Mouse (Mus musculus): ENCODE measurements around the gene Klf3. TPM values are rescaled to one million over a fixed set of nuclear protein-coding genes. Genes with fewer than 3 reads are reported as not detected.
"Not testable (repeated sequence)": the region's sequence is repeated elsewhere in the genome, so short reads cannot be mapped to it uniquely, and the experiment has no call there.

The Klf3 gene
- polyA plus RNA-seq, 1 experiment: 4.9 TPM

GRCm38 (mm10) chr5:64878027-64878425, 74.8 kb downstream of the Klf3 start:
- TF ChIP-seq CTCF (IDR thresholded peaks at IDR 0.05; ENCODE audit: control insufficient read depth, insufficient read depth, insufficient replicate concordance, low read depth, low read length) (no peak), POLR2A (IDR thresholded peaks at IDR 0.05; ENCODE audit: control insufficient read depth, low read depth, low read length) (no peak)
- no peak overlapping the region for H3K4me3 ChIP-seq (ENCODE audit: control insufficient read depth, low read depth, low read length)
- peaks cover 3% of the 10 kb centered on the region; the same call in 1 of the 2 replicates for H3K4me1 ChIP-seq (ENCODE audit: control insufficient read depth, insufficient read depth, low read length)
- no peak overlapping the region for H3K27ac ChIP-seq (ENCODE audit: control insufficient read depth, insufficient read depth, low read depth, low read length)
- H3K36me3 ChIP-seq (ENCODE audit: control insufficient read depth, insufficient read depth, low read length): no peaks in the 10 kb centered on the region
- no peaks in the 10 kb centered on the region for H3K27me3 ChIP-seq (ENCODE audit: control insufficient read depth, insufficient read depth, low read length)

- TF ChIP-seq POLR2A (IDR thresholded peaks at IDR 0.05; ENCODE audit: control insufficient read depth, low read depth, low read length) (no peak), CTCF (IDR thresholded peaks at IDR 0.05; ENCODE audit: control insufficient read depth, insufficient read depth, insufficient replicate concordance, low read depth, low read length) (no peak)
- H3K36me3 ChIP-seq (ENCODE audit: control insufficient read depth, insufficient read depth, low read length): no peaks in the 10 kb centered on the region
- no peak overlapping the region for H3K27ac ChIP-seq (ENCODE audit: control insufficient read depth, insufficient read depth, low read depth, low read length)
- no peaks in the 10 kb centered on the region for H3K27me3 ChIP-seq (ENCODE audit: control insufficient read depth, insufficient read depth, low read length)
- H3K4me1 ChIP-seq (ENCODE audit: control insufficient read depth, insufficient read depth, low read length): peaks cover 3% of the 10 kb centered on the region; the same call in 1 of the 2 replicates
- no peak overlapping the region for H3K4me3 ChIP-seq (ENCODE audit: control insufficient read depth, low read depth, low read length)
These were observed 75.3 kb downstream of the Klf3 start for GRCm38 (mm10) chr5:64878526-64878925.

DNA sequence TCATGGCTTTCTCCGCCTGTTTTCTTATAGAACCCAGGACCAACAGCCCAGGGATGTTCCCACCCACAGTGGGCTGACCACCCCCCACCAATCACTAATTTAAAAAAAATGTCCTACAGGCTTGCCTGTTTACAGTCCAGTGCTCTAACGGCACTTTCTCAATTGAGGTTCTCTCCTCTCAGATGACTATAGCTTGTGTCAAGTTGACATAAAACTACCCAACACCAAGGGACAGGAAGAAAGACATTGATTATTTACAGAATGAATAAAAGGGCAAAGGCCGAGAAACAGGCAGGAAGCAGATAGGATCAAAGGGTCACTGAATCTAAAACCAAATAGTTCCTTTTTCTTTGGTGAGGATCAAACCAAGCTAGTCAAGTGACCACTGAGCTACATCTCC, 76.1 kb downstream of the Klf3 start:
- Histone ChIP-seq H3K27me3 (ENCODE audit: control insufficient read depth, insufficient read depth, low read length) (no peaks in the 10 kb centered on the region), H3K36me3 (ENCODE audit: control insufficient read depth, insufficient read depth, low read length) (no peaks in the 10 kb centered on the region), H3K27ac (ENCODE audit: control insufficient read depth, insufficient read depth, low read depth, low read length) (no peak overlapping the region), H3K4me3 (ENCODE audit: control insufficient read depth, low read depth, low read length) (no peak overlapping the region), H3K4me1 (ENCODE audit: control insufficient read depth, insufficient read depth, low read length) (peaks cover 3% of the 10 kb centered on the region; the same call in 1 of the 2 replicates)
- no peak for TF ChIP-seq POLR2A (IDR thresholded peaks at IDR 0.05; ENCODE audit: control insufficient read depth, low read depth, low read length)

DNA sequence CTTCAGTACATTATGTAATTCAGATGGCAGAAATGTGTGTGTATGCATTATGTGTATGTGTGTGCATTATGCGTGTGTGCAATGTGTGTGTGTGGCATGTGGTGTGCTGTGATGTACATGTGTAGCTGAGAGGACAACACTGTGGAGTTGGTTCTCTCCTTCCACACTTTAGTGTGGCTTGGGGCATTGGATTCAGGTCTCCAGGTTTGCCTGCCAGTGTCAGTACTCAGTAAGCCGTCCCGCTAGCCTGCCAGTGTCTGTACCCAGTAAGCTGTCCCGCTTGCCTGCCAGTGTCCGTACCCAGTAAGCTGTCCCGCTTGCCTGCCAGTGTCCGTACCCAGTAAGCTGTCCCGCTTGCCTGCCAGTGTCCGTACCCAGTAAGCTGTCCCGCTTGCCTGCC, 78.4 kb downstream of the Klf3 start:
- not testable (repeated sequence) for H3K36me3 ChIP-seq (ENCODE audit: control insufficient read depth, insufficient read depth, low read length); H3K27ac ChIP-seq (ENCODE audit: control insufficient read depth, insufficient read depth, low read depth, low read length); H3K4me1 ChIP-seq (ENCODE audit: control insufficient read depth, insufficient read depth, low read length); H3K27me3 ChIP-seq (ENCODE audit: control insufficient read depth, insufficient read depth, low read length); H3K4me3 ChIP-seq (ENCODE audit: control insufficient read depth, low read depth, low read length)

- not testable (repeated sequence) for H3K4me1 ChIP-seq (ENCODE audit: control insufficient read depth, insufficient read depth, low read length); H3K27me3 ChIP-seq (ENCODE audit: control insufficient read depth, insufficient read depth, low read length); H3K27ac ChIP-seq (ENCODE audit: control insufficient read depth, insufficient read depth, low read depth, low read length); H3K4me3 ChIP-seq (ENCODE audit: control insufficient read depth, low read depth, low read length); H3K36me3 ChIP-seq (ENCODE audit: control insufficient read depth, insufficient read depth, low read length)
These were observed 78.8 kb downstream of the Klf3 start for GRCm38 (mm10) chr5:64881976-64882375.

Other genes starting within 250 kb of the Klf3 start
- gene Tlr1, start 130.2 kb downstream of the Klf3 start, polyA plus RNA-seq (2012; rRNA removed): 0.11 and 0.24 TPM in 2 replicates
- 0.06 and 0.10 TPM in 2 replicates for gene Tlr6, start 156.7 kb downstream of the Klf3 start, polyA plus RNA-seq (2012; rRNA removed)
- gene Fam114a1, start 166.7 kb downstream of the Klf3 start, polyA plus RNA-seq (2012; rRNA removed): 2.1 and 3.0 TPM in 2 replicates